Mouse (Mus musculus): Measurements from ENCODE around the gene Fbxo22. TPM values are rescaled to one million over a fixed set of nuclear protein-coding genes. Genes with fewer than 3 reads are reported as not detected.
A peak's percentile ranks its signal among the peaks of the same experiment; 100 is the strongest.

Fbxo22 gene
- polyA plus RNA-seq (2015; fragmentation: Nextera tagmentation; extraction: Ambion mirVana), result 42.6 and 53.5 TPM in 2 replicates

- peaks cover 16% of the 10 kb centered on the region for H3K4me1 ChIP-seq (replicated peaks; ENCODE audit: insufficient read depth, low read length)
- H3K27me3 ChIP-seq (ENCODE audit: insufficient read depth, low read length), result no peaks in the 10 kb centered on the region
- H3K27ac ChIP-seq, result peak within 1 kb of the TSS; percentile 87
- peak; percentile 33; the same call in 1 of the 2 replicates for TF ChIP-seq CTCF (IDR thresholded peaks at IDR 0.05; ENCODE audit: low read depth)
- 0 out of 2 replicates have a peak, but pooled peaks cover 7% of the 10 kb centered on the region for H3K36me3 ChIP-seq (ENCODE audit: insufficient read depth, low read length)
- peak within 1 kb of the TSS; percentile 93 for H3K4me2 ChIP-seq (ENCODE audit: low read length)
- WGBS, result under 1% methylated on average over 65 of the region's 65 CpGs
- peak within 1 kb of the TSS; percentile 59 for H3K4me3 ChIP-seq (replicated peaks; ENCODE audit: low read depth, low read length)
- peak; percentile 98 for ATAC-seq (replicated peaks; ENCODE audit: low FRiP score, low read depth)
- H3K9me3 ChIP-seq (replicated peaks; ENCODE audit: low read length), result no peaks in the 10 kb centered on the region
- DNase-seq (ENCODE audit: low spot score), result peak; percentile 92
- H3K9ac ChIP-seq (ENCODE audit: low read depth, low read length), result peak within 1 kb of the TSS; percentile 74
These were observed at the start of gene Fbxo22 for GRCm38 (mm10) chr9:55208790-55209481. Fbxo22 (plus strand) TSS chr9:55208925.

DNA sequence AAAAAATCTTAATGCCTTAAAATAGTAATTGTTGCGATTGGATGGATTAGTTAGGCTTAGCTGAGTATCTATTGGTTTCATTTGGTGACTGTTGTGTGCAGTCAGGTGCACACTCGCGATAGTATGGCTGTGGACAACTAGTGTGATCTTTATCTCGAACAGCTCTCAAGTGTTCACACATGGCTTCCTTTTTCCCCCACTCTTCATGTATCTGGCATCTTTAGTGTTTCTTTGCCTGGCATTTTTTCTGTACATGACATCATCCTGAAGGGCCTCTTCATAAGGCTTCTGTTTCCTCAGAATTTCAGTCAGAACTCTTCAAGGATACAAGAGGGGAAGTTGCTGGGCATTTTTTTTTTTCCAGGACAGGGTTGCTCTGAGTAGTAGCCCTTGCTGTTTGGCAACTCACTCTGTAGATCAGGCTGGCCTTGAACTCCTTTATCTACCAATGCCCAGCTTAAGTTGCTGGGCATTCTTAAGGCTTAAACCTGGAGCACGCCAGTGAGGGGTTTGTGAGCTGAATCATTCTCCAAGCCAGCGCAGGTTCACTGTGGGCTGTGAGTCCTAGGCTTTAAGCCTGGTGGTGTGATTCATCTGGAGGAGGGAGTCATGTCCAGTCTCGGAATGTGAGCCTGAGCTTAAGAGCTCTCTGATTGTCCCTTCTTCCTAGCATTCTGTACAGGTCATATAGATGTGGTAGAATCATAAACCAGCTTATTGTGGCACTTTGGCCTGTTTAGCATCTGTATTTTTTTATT is 37.9 kb upstream of the Fbxo22 start:
- no peak overlapping the region for H3K4me3 ChIP-seq (replicated peaks; ENCODE audit: low read depth, low read length)
- no peak overlapping the region for H3K9ac ChIP-seq (ENCODE audit: low read depth, low read length)
- 0 out of 2 replicates have a peak overlapping the region, but pooled peaks have one; percentile 10 for H3K27ac ChIP-seq
- ATAC-seq (replicated peaks; ENCODE audit: low FRiP score, low read depth) (no peak), DNase-seq (ENCODE audit: low spot score) (no peak)
- TF ChIP-seq CTCF (IDR thresholded peaks at IDR 0.05; ENCODE audit: low read depth), result no peak
- WGBS, result 75% methylated on average over 7 of the region's 7 CpGs
- no peaks in the 10 kb centered on the region for H3K4me1 ChIP-seq (replicated peaks; ENCODE audit: insufficient read depth, low read length)
- no peaks in the 10 kb centered on the region for H3K9me3 ChIP-seq (replicated peaks; ENCODE audit: low read length)
- H3K36me3 ChIP-seq (ENCODE audit: insufficient read depth, low read length), result no peaks in the 10 kb centered on the region; the same call in 1 of the 2 replicates
- H3K4me2 ChIP-seq (ENCODE audit: low read length), result no peak overlapping the region
- H3K27me3 ChIP-seq (ENCODE audit: insufficient read depth, low read length), result no peaks in the 10 kb centered on the region

DNA sequence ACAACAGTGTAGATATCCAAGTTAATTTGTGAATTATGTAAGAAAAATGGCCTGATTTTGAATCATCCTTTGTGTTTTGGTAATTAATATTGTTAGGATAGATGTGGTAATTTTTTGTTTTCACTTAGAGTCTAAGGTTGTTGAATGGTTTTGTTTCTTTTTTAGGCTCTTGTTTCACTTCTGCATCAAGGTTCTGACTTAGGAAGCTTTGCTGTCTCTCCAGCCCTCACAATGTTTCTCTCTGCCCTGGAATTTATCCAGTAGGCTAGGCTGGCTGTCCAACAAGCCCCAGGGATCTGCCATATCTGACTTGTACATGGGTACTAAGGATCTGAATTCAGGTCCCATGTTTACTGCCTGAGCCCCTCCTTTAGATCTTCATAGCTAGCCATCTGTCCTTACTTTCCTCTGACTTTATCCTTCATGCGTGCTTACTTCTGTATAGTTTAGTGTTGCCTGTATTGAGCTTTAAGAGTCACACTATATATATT is 36.5 kb upstream of the Fbxo22 start:
- no peak overlapping the region for H3K4me2 ChIP-seq (ENCODE audit: low read length)
- H3K27me3 ChIP-seq (ENCODE audit: insufficient read depth, low read length), result no peaks in the 10 kb centered on the region
- WGBS, result 88% methylated on average over 1 of the region's 1 CpGs
- DNase-seq (ENCODE audit: low spot score) (no peak), ATAC-seq (replicated peaks; ENCODE audit: low FRiP score, low read depth) (no peak)
- no peak overlapping the region for H3K4me3 ChIP-seq (replicated peaks; ENCODE audit: low read depth, low read length)
- no peak overlapping the region for H3K9ac ChIP-seq (ENCODE audit: low read depth, low read length)
- no peak overlapping the region for H3K27ac ChIP-seq
- TF ChIP-seq CTCF (IDR thresholded peaks at IDR 0.05; ENCODE audit: low read depth), result no peak
- H3K9me3 ChIP-seq (replicated peaks; ENCODE audit: low read length), result no peaks in the 10 kb centered on the region
- no peaks in the 10 kb centered on the region; the same call in 1 of the 2 replicates for H3K36me3 ChIP-seq (ENCODE audit: insufficient read depth, low read length)
- H3K4me1 ChIP-seq (replicated peaks; ENCODE audit: insufficient read depth, low read length), result no peaks in the 10 kb centered on the region

- H3K27ac ChIP-seq, result no peak overlapping the region
- H3K4me2 ChIP-seq (ENCODE audit: low read length), result no peak overlapping the region
- H3K4me1 ChIP-seq (replicated peaks; ENCODE audit: insufficient read depth, low read length), result no peaks in the 10 kb centered on the region
- no peaks in the 10 kb centered on the region for H3K27me3 ChIP-seq (ENCODE audit: insufficient read depth, low read length)
- WGBS, result 80% methylated on average over 2 of the region's 2 CpGs
- no peak for DNase-seq (ENCODE audit: low spot score)
- H3K4me3 ChIP-seq (replicated peaks; ENCODE audit: low read depth, low read length), result no peak overlapping the region
- H3K36me3 ChIP-seq (ENCODE audit: insufficient read depth, low read length), result no peaks in the 10 kb centered on the region; the same call in 1 of the 2 replicates
- no peaks in the 10 kb centered on the region for H3K9me3 ChIP-seq (replicated peaks; ENCODE audit: low read length)
- no peak for ATAC-seq (replicated peaks; ENCODE audit: low FRiP score, low read depth)
- no peak for TF ChIP-seq CTCF (IDR thresholded peaks at IDR 0.05; ENCODE audit: low read depth)
- H3K9ac ChIP-seq (ENCODE audit: low read depth, low read length), result no peak overlapping the region
These were observed 34.5 kb upstream of the Fbxo22 start for GRCm38 (mm10) chr9:55174235-55174634.

GRCm38 (mm10) chr9:55195876-55196275 is 12.8 kb upstream of the Fbxo22 start:
- 94% methylated on average over 3 of the region's 3 CpGs for WGBS
- ATAC-seq (replicated peaks; ENCODE audit: low FRiP score, low read depth) (no peak), DNase-seq (ENCODE audit: low spot score) (no peak)
- H3K4me2 ChIP-seq (ENCODE audit: low read length), result no peak overlapping the region
- no peaks in the 10 kb centered on the region for H3K36me3 ChIP-seq (ENCODE audit: insufficient read depth, low read length)
- no peak overlapping the region for H3K4me3 ChIP-seq (replicated peaks; ENCODE audit: low read depth, low read length)
- no peaks in the 10 kb centered on the region for H3K9me3 ChIP-seq (replicated peaks; ENCODE audit: low read length)
- H3K27me3 ChIP-seq (ENCODE audit: insufficient read depth, low read length), result no peaks in the 10 kb centered on the region
- no peak for TF ChIP-seq CTCF (IDR thresholded peaks at IDR 0.05; ENCODE audit: low read depth)
- no peaks in the 10 kb centered on the region for H3K4me1 ChIP-seq (replicated peaks; ENCODE audit: insufficient read depth, low read length)
- no peak overlapping the region for H3K27ac ChIP-seq
- H3K9ac ChIP-seq (ENCODE audit: low read depth, low read length), result no peak overlapping the region

GRCm38 (mm10) chr9:55198260-55198659 is 10.5 kb upstream of the Fbxo22 start:
- ATAC-seq (replicated peaks; ENCODE audit: low FRiP score, low read depth) (no peak), DNase-seq (ENCODE audit: low spot score) (no peak)
- H3K9ac ChIP-seq (ENCODE audit: low read depth, low read length), result no peak overlapping the region
- no peak for TF ChIP-seq CTCF (IDR thresholded peaks at IDR 0.05; ENCODE audit: low read depth)
- no peaks in the 10 kb centered on the region for H3K9me3 ChIP-seq (replicated peaks; ENCODE audit: low read length)
- no peak overlapping the region for H3K4me2 ChIP-seq (ENCODE audit: low read length)
- H3K36me3 ChIP-seq (ENCODE audit: insufficient read depth, low read length), result no peaks in the 10 kb centered on the region
- no peak overlapping the region for H3K27ac ChIP-seq
- H3K4me3 ChIP-seq (replicated peaks; ENCODE audit: low read depth, low read length), result no peak overlapping the region
- no peaks in the 10 kb centered on the region for H3K4me1 ChIP-seq (replicated peaks; ENCODE audit: insufficient read depth, low read length)
- H3K27me3 ChIP-seq (ENCODE audit: insufficient read depth, low read length), result no peaks in the 10 kb centered on the region
- whole genome bisulfite sequencing, result 100% methylated on average over 1 of the region's 1 CpGs

Data from kidney, postnatal 0 days (tissue).